Mouse (Mus musculus): ENCODE results near the gene Fam114a1. TPM values are rescaled to one million over a fixed set of nuclear protein-coding genes. Genes with fewer than 3 reads are reported as not detected.

Fam114a1 gene
- polyA plus RNA-seq (2012; rRNA removed), result 5.5 and 6.1 TPM in 2 replicates

- WGBS, result 5% methylated on average over 66 of the region's 68 CpGs
- H3K4me3 ChIP-seq (ENCODE audit: extremely low read depth, insufficient read depth, insufficient read length), result peak within 1 kb of the TSS; percentile 80
- H3K27me3 ChIP-seq (ENCODE audit: control insufficient read depth, insufficient read depth, low read length), result no peaks in the 10 kb centered on the region
- no peaks in the 10 kb centered on the region for H3K36me3 ChIP-seq (ENCODE audit: control insufficient read depth, insufficient read depth, low read length)
- H3K4me1 ChIP-seq (ENCODE audit: control insufficient read depth, insufficient read depth, insufficient read length), result peaks cover 6% of the 10 kb centered on the region
- TF ChIP-seq POLR2A (IDR thresholded peaks at IDR 0.05; ENCODE audit: low read depth, low read length) (no peak; the same call in 1 of the 2 replicates), CTCF (IDR thresholded peaks at IDR 0.05; ENCODE audit: extremely low read depth, insufficient read depth, insufficient read length, insufficient replicate concordance) (no peak)
- peak within 1 kb of the TSS; percentile 60 for H3K27ac ChIP-seq (ENCODE audit: insufficient read depth, low read length)
- DNase-seq (ENCODE audit: low read depth in 1 of 2, low spot score in 2 of 2), result peak in 1 of 2 experiments; percentile 71
Observed at GRCm38 (mm10) chr5:64969861-64970771, at the start of gene Fam114a1. Fam114a1 (plus strand) TSS chr5:64970071.

- TF ChIP-seq POLR2A (IDR thresholded peaks at IDR 0.05; ENCODE audit: low read depth, low read length) (no peak), CTCF (IDR thresholded peaks at IDR 0.05; ENCODE audit: extremely low read depth, insufficient read depth, insufficient read length, insufficient replicate concordance) (no peak)
- no peaks in the 10 kb centered on the region for H3K27me3 ChIP-seq (ENCODE audit: control insufficient read depth, insufficient read depth, low read length)
- DNase-seq (ENCODE audit: low read depth in 1 of 2, low spot score in 2 of 2), result peak in 1 of 2 experiments; percentile 51
- H3K36me3 ChIP-seq (ENCODE audit: control insufficient read depth, insufficient read depth, low read length), result peaks cover 10% of the 10 kb centered on the region
- H3K27ac ChIP-seq (ENCODE audit: insufficient read depth, low read length), result peak overlapping the region; percentile 75
- peaks cover 21% of the 10 kb centered on the region; the same call in 1 of the 2 replicates for H3K4me1 ChIP-seq (ENCODE audit: control insufficient read depth, insufficient read depth, insufficient read length)
- no peak overlapping the region for H3K4me3 ChIP-seq (ENCODE audit: extremely low read depth, insufficient read depth, insufficient read length)
- WGBS, result 18% methylated on average over 5 of the region's 5 CpGs
Observed at GRCm38 (mm10) chr5:64922891-64923381, 46.9 kb upstream of the Fam114a1 start.

- Histone ChIP-seq H3K4me1 (ENCODE audit: control insufficient read depth, insufficient read depth, insufficient read length) (peaks cover 9% of the 10 kb centered on the region; the same call in 1 of the 2 replicates), H3K27ac (ENCODE audit: insufficient read depth, low read length) (peak overlapping the region; percentile 79), H3K4me3 (ENCODE audit: extremely low read depth, insufficient read depth, insufficient read length) (peak overlapping the region; percentile 58), H3K27me3 (ENCODE audit: control insufficient read depth, insufficient read depth, low read length) (no peaks in the 10 kb centered on the region), H3K36me3 (ENCODE audit: control insufficient read depth, insufficient read depth, low read length) (peaks cover 17% of the 10 kb centered on the region)
- TF ChIP-seq POLR2A (IDR thresholded peaks at IDR 0.05; ENCODE audit: low read depth, low read length), result no peak
- no peak for TF ChIP-seq CTCF (IDR thresholded peaks at IDR 0.05; ENCODE audit: extremely low read depth, insufficient read depth, insufficient read length, insufficient replicate concordance)
- DNase-seq (ENCODE audit: low read depth in 1 of 2, low spot score in 2 of 2), result peak in 1 of 2 experiments; percentile 23
- whole genome bisulfite sequencing, result 15% methylated on average over 3 of the region's 3 CpGs
Observed at GRCm38 (mm10) chr5:64932215-64932614, 37.7 kb upstream of the Fam114a1 start.

- DNase-seq (ENCODE audit: low read depth in 1 of 2, low spot score in 2 of 2), result no peak
- WGBS, result 79% methylated on average over 15 of the region's 15 CpGs
- no peak for TF ChIP-seq POLR2A (IDR thresholded peaks at IDR 0.05; ENCODE audit: low read depth, low read length)
- no peak for TF ChIP-seq CTCF (IDR thresholded peaks at IDR 0.05; ENCODE audit: extremely low read depth, insufficient read depth, insufficient read length, insufficient replicate concordance)
- Histone ChIP-seq H3K4me3 (ENCODE audit: extremely low read depth, insufficient read depth, insufficient read length) (peak overlapping the region; percentile 58), H3K27ac (ENCODE audit: insufficient read depth, low read length) (peak overlapping the region; percentile 79), H3K4me1 (ENCODE audit: control insufficient read depth, insufficient read depth, insufficient read length) (peaks cover 9% of the 10 kb centered on the region; the same call in 1 of the 2 replicates), H3K27me3 (ENCODE audit: control insufficient read depth, insufficient read depth, low read length) (no peaks in the 10 kb centered on the region), H3K36me3 (ENCODE audit: control insufficient read depth, insufficient read depth, low read length) (peaks cover 15% of the 10 kb centered on the region)
Observed at GRCm38 (mm10) chr5:64932775-64933174, 37.1 kb upstream of the Fam114a1 start.

- no peak for TF ChIP-seq POLR2A (IDR thresholded peaks at IDR 0.05; ENCODE audit: low read depth, low read length)
- TF ChIP-seq CTCF (IDR thresholded peaks at IDR 0.05; ENCODE audit: extremely low read depth, insufficient read depth, insufficient read length, insufficient replicate concordance), result no peak
- Histone ChIP-seq H3K27ac (ENCODE audit: insufficient read depth, low read length) (no peak overlapping the region), H3K4me1 (ENCODE audit: control insufficient read depth, insufficient read depth, insufficient read length) (no peaks in the 10 kb centered on the region), H3K36me3 (ENCODE audit: control insufficient read depth, insufficient read depth, low read length) (no peaks in the 10 kb centered on the region), H3K27me3 (ENCODE audit: control insufficient read depth, insufficient read depth, low read length) (no peaks in the 10 kb centered on the region), H3K4me3 (ENCODE audit: extremely low read depth, insufficient read depth, insufficient read length) (no peak overlapping the region)
- WGBS, result 93% methylated on average over 5 of the region's 5 CpGs
- DNase-seq (ENCODE audit: low read depth in 1 of 2, low spot score in 2 of 2), result no peak
Observed at GRCm38 (mm10) chr5:64951486-64951885, 18.4 kb upstream of the Fam114a1 start.

GRCm38 (mm10) chr5:64954931-64955330 lies 14.9 kb upstream of the Fam114a1 start:
- H3K4me1 ChIP-seq (ENCODE audit: control insufficient read depth, insufficient read depth, insufficient read length), result peaks cover 2% of the 10 kb centered on the region; the same call in 1 of the 2 replicates
- WGBS, result 92% methylated on average over 8 of the region's 8 CpGs
- DNase-seq (ENCODE audit: low read depth in 1 of 2, low spot score in 2 of 2), result no peak

More at GRCm38 (mm10) chr5:64954931-64955330, 14.9 kb upstream of the Fam114a1 start:
- Histone ChIP-seq H3K27me3 (ENCODE audit: control insufficient read depth, insufficient read depth, low read length) (no peaks in the 10 kb centered on the region), H3K27ac (ENCODE audit: insufficient read depth, low read length) (no peak overlapping the region), H3K4me3 (ENCODE audit: extremely low read depth, insufficient read depth, insufficient read length) (no peak overlapping the region), H3K36me3 (ENCODE audit: control insufficient read depth, insufficient read depth, low read length) (no peaks in the 10 kb centered on the region)
- TF ChIP-seq CTCF (IDR thresholded peaks at IDR 0.05; ENCODE audit: extremely low read depth, insufficient read depth, insufficient read length, insufficient replicate concordance) (no peak), POLR2A (IDR thresholded peaks at IDR 0.05; ENCODE audit: low read depth, low read length) (no peak)

All from spleen, adult 2 months (tissue).